In genomic region chrX:71968216-71968615, GRCm38 (mm10) we compare ENCODE assay signal across 24 mouse cellular contexts. TPM values are rescaled to one million over a fixed set of nuclear protein-coding genes. Genes with fewer than 3 reads are reported as not detected.
"Had no signal": no experiment of that assay in that cellular context is flagged by ENCODE, and none has a peak within 500 bp of the region (broad histone marks: within the 10 kb centered on the region; RNA-seq: fewer than 3 reads in every experiment).

No protein-coding gene starts in this region.

- H3K4me1 ChIP-seq: liver, embryonic 12.5 days; midbrain, embryonic 15.5 days had no signal

- H3K27me3 ChIP-seq: midbrain, embryonic 13.5 days; midbrain, embryonic 15.5 days; neural tube, embryonic 12.5 days had no signal

- H3K9ac ChIP-seq: liver, embryonic 12.5 days; liver, embryonic 14.5 days; lung, embryonic 14.5 days; midbrain, embryonic 13.5 days; midbrain, embryonic 15.5 days; neural tube, embryonic 12.5 days had no signal

- ATAC-seq: liver, embryonic 12.5 days; midbrain, embryonic 13.5 days; midbrain, embryonic 15.5 days had no signal

- H3K4me2 ChIP-seq: liver, embryonic 12.5 days; lung, embryonic 14.5 days; midbrain, embryonic 11.5 days; midbrain, embryonic 13.5 days; midbrain, embryonic 15.5 days; neural tube, embryonic 12.5 days had no signal

- H3K27ac ChIP-seq: liver, embryonic 12.5 days; liver, embryonic 14.5 days; midbrain, embryonic 13.5 days; midbrain, embryonic 15.5 days; neural tube, embryonic 12.5 days had no signal

- H3K4me3 ChIP-seq: liver, embryonic 12.5 days; midbrain, embryonic 13.5 days; midbrain, embryonic 15.5 days; neural tube, embryonic 12.5 days had no signal

- H3K9me3 ChIP-seq: liver, embryonic 12.5 days; midbrain, embryonic 13.5 days; midbrain, embryonic 15.5 days; neural tube, embryonic 12.5 days had no signal

- DNase-seq: lung, embryonic 14.5 days; retina, postnatal 1 day; right cerebral cortex, postnatal 4 days; spleen, adult 18-20 months; thymus, adult 18-20 months; thymus, postnatal 14 days; thymus, postnatal 36 days had no signal

- H3K36me3 ChIP-seq: liver, embryonic 12.5 days; midbrain, embryonic 15.5 days; neural tube, embryonic 12.5 days had no signal

RNA-seq across cellular contexts. Expression of gene Fate1, which starts 4.6 kb away (rescaled TPM):
- total RNA-seq: liver, adult 2 months; megakaryocyte, adult 5-6 weeks; megakaryocyte-erythroid progenitor cell, adult 5-6 weeks; monocyte, adult 5-6 weeks; neutrophil, adult 5-6 weeks had no signal
- polyA plus RNA-seq: liver, adult 2 months; liver, embryonic 12.5 days; liver, embryonic 14.5 days; liver, embryonic 16.5 days; midbrain, embryonic 11.5 days; midbrain, embryonic 13.5 days; midbrain, postnatal 0 days; neural tube, embryonic 12.5 days; small intestine, adult 2 months; stomach, embryonic 14.5 days; stomach, embryonic 16.5 days; thymus, postnatal 0 days had no signal

RNA-seq across cellular contexts. Expression of gene Prrg3, which starts 5.8 kb away (rescaled TPM):
- total RNA-seq: megakaryocyte, adult 5-6 weeks; megakaryocyte-erythroid progenitor cell, adult 5-6 weeks; monocyte, adult 5-6 weeks; neutrophil, adult 5-6 weeks had no signal

RNA-seq across cellular contexts. Expression of gene Cnga2, which starts 23.4 kb away (rescaled TPM):
- total RNA-seq: liver, adult 2 months; megakaryocyte, adult 5-6 weeks; megakaryocyte-erythroid progenitor cell, adult 5-6 weeks; monocyte, adult 5-6 weeks; neutrophil, adult 5-6 weeks had no signal
- polyA plus RNA-seq: liver, adult 2 months; small intestine, adult 2 months had no signal

RNA-seq across cellular contexts. Expression of gene Gm1141, which starts 47.4 kb away (rescaled TPM):
- total RNA-seq: megakaryocyte, adult 5-6 weeks; megakaryocyte-erythroid progenitor cell, adult 5-6 weeks; monocyte, adult 5-6 weeks had no signal
- polyA plus RNA-seq: liver, embryonic 12.5 days; midbrain, embryonic 11.5 days; neural tube, embryonic 12.5 days; stomach, embryonic 14.5 days had no signal
